Mouse (Mus musculus) thymus, postnatal 0 days (tissue): Measurements from ENCODE around the gene Slc38a2. TPM values are rescaled to one million over a fixed set of nuclear protein-coding genes. Genes with fewer than 3 reads are reported as not detected.

Source experiments
- DNase-seq: peaks from one replicate; pipeline ENCODE4 v3.0.0-alpha.2; 2015; ENCODE audit warnings: low spot score
- polyA plus RNA-seq: library from polyadenylated mRNA; unstranded; fragments of >200 nt; fragmentation: Nextera tagmentation; extraction: Ambion mirVana; gene quantifications from 2 replicates; pipeline ENCODE4 v1.2.1, GENCODE M21; 2015

The Slc38a2 gene
- polyA plus RNA-seq, result 94.1 and 95.8 TPM in 2 replicates

GRCm38 (mm10) chr15:96699521-96700511, at the start of gene Slc38a2:
TSS of gene Slc38a2 (minus strand) at chr15:96699730.
- DNase-seq, result peak; percentile 94

GRCm38 (mm10) chr15:96749101-96749500, 49.6 kb upstream of the Slc38a2 start:
- no peak for DNase-seq

GRCm38 (mm10) chr15:96747551-96747950, 48.0 kb upstream of the Slc38a2 start:
- DNase-seq, result no peak

- DNase-seq, result no peak
Observed at GRCm38 (mm10) chr15:96746986-96747385, 47.5 kb upstream of the Slc38a2 start.

GRCm38 (mm10) chr15:96745299-96745698, 45.8 kb upstream of the Slc38a2 start:
- DNase-seq, result no peak

GRCm38 (mm10) chr15:96744882-96745296, 45.4 kb upstream of the Slc38a2 start:
- DNase-seq, result no peak

- DNase-seq, result no peak
Observed at GRCm38 (mm10) chr15:96744153-96744881, 44.8 kb upstream of the Slc38a2 start.

GRCm38 (mm10) chr15:96743257-96743656, 43.7 kb upstream of the Slc38a2 start:
- DNase-seq, result no peak

GRCm38 (mm10) chr15:96742591-96743241, 43.2 kb upstream of the Slc38a2 start:
- no peak for DNase-seq

GRCm38 (mm10) chr15:96740865-96741561, 41.5 kb upstream of the Slc38a2 start:
- DNase-seq, result no peak

- no peak for DNase-seq
Observed at GRCm38 (mm10) chr15:96740091-96740490, 40.6 kb upstream of the Slc38a2 start.

GRCm38 (mm10) chr15:96736663-96737385, 37.3 kb upstream of the Slc38a2 start:
- no peak for DNase-seq

GRCm38 (mm10) chr15:96735562-96736160, 36.1 kb upstream of the Slc38a2 start:
- DNase-seq, result no peak

- DNase-seq, result no peak
Observed at GRCm38 (mm10) chr15:96734423-96734822, 34.9 kb upstream of the Slc38a2 start.

GRCm38 (mm10) chr15:96730416-96730815, 30.9 kb upstream of the Slc38a2 start:
- no peak for DNase-seq

GRCm38 (mm10) chr15:96729785-96730184, 30.3 kb upstream of the Slc38a2 start:
- DNase-seq, result no peak

- no peak for DNase-seq
Observed at GRCm38 (mm10) chr15:96728993-96729392, 29.5 kb upstream of the Slc38a2 start.

- DNase-seq, result no peak
Observed at GRCm38 (mm10) chr15:96728346-96728745, 28.8 kb upstream of the Slc38a2 start.

- no peak for DNase-seq
Observed at GRCm38 (mm10) chr15:96724506-96724905, 25.0 kb upstream of the Slc38a2 start.

- DNase-seq, result no peak
Observed at GRCm38 (mm10) chr15:96722228-96722627, 22.7 kb upstream of the Slc38a2 start.
